21 mouse cellular contexts compared by ENCODE assay signal in the genomic region with DNA sequence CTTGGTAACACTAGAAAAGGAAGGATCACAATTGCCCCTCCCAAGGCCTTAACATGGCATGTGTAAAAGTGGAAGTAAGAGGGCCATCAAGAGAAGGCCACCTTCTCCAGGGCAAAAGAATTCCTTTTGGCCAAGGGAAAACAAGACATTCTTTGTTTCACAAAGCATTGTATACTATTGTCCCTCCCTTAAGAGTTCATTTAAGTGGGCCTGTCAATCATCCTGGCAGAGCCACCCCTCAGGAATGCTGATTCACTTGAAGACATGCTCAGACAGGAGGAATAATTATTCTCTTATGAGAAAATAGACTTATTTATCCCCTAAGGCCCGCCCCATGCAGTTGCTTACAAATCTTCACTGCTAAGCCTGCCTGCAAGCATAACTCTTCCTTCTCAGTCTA. TPM values are rescaled to one million over a fixed set of nuclear protein-coding genes. Genes with fewer than 3 reads are reported as not detected.
"Had no signal": no experiment of that assay in that cellular context is flagged by ENCODE, and none has a peak within 500 bp of the region (broad histone marks: within the 10 kb centered on the region; RNA-seq: fewer than 3 reads in every experiment).

No protein-coding gene starts in this region.

- H3K4me2 ChIP-seq: kidney, embryonic 15.5 days; limb, embryonic 13.5 days; liver, embryonic 12.5 days; liver, embryonic 15.5 days; lung, embryonic 15.5 days; midbrain, embryonic 11.5 days; stomach, embryonic 15.5 days had no signal

- DNase-seq: kidney, postnatal 10 days; kidney, postnatal 4 days; liver; lung, adult 18-20 months; lung, postnatal 10 days; lung, postnatal 36 days; midbrain, embryonic 14.5 days; right cerebral cortex, adult 18-20 months; right cerebral cortex, postnatal 14 days; right cerebral cortex, postnatal 4 days; spleen, adult 18-20 months; thymus, postnatal 25 days had no signal

- H3K27me3 ChIP-seq: lung, embryonic 15.5 days had no signal

- H3K4me3 ChIP-seq: kidney, embryonic 15.5 days; limb, embryonic 10.5 days; limb, embryonic 13.5 days; liver, embryonic 12.5 days; liver, embryonic 15.5 days; lung, embryonic 15.5 days; megakaryocyte, embryonic 14.5 days; stomach, embryonic 15.5 days had no signal

- H3K4me1 ChIP-seq: kidney, embryonic 15.5 days; limb, embryonic 10.5 days; limb, embryonic 13.5 days; lung, embryonic 15.5 days; stomach, embryonic 15.5 days had no signal

- H3K36me3 ChIP-seq: kidney, embryonic 15.5 days; limb, embryonic 10.5 days; limb, embryonic 13.5 days; liver, embryonic 12.5 days; liver, embryonic 15.5 days; lung, embryonic 15.5 days; stomach, embryonic 15.5 days had no signal

- H3K9me3 ChIP-seq: kidney, embryonic 15.5 days; limb, embryonic 10.5 days; limb, embryonic 13.5 days; liver, embryonic 12.5 days; liver, embryonic 15.5 days; lung, embryonic 15.5 days; stomach, embryonic 15.5 days had no signal

- H3K9ac ChIP-seq: kidney, embryonic 15.5 days; limb, embryonic 13.5 days; liver, embryonic 12.5 days; liver, embryonic 15.5 days; lung, embryonic 15.5 days; stomach, embryonic 15.5 days had no signal

- ATAC-seq: liver, embryonic 12.5 days had no signal

- H3K27ac ChIP-seq: kidney, embryonic 15.5 days; limb, embryonic 10.5 days; limb, embryonic 13.5 days; liver, embryonic 12.5 days; liver, embryonic 15.5 days; lung, embryonic 15.5 days; stomach, embryonic 15.5 days had no signal

RNA-seq across cellular contexts. Expression of gene Wnt7a, which starts 40.9 kb away (rescaled TPM):
- polyA plus RNA-seq: liver, embryonic 12.5 days; liver, embryonic 15.5 days had no signal
